Mouse (Mus musculus) heart, embryonic 14.5 days (tissue): ENCODE measurements around the gene Nrap. TPM values are rescaled to one million over a fixed set of nuclear protein-coding genes. Genes with fewer than 3 reads are reported as not detected.

Experiments used
- ATAC-seq: fragments of 200-750 bp; cut with Nextera tagmentation; 2 replicates; pipeline ENCODE4 v1.8.0; 2017; ENCODE audit warnings: low read depth, moderate TSS enrichment; ENCODE audit not compliant: insufficient number of reproducible peaks, insufficient read depth, low FRiP score
- H3K27ac ChIP-seq, 2 experiments: fragments of 200-500 bp in 1 of 2; fragments of 300-500 bp in 1 of 2; sonication (generic) in 1 of 2; replicated peaks in 1 of 2; 2 replicates each; pipeline ENCODE4 v1.5.1; 2012 to 2014; ENCODE audit warnings: low read depth in 2 of 2, low read length in 2 of 2, control low read depth in 1 of 2, mild to moderate bottlenecking in 1 of 2, mixed read lengths in 1 of 2; ENCODE audit not compliant: control insufficient read depth in 1 of 2, insufficient read depth in 1 of 2
- H3K27me3 ChIP-seq: fragments of 300-500 bp; sonication (generic); 2 replicates; pipeline ENCODE4 v1.6.1; 2014; ENCODE audit warnings: mild to moderate bottlenecking, low read length, control low read depth; ENCODE audit not compliant: control insufficient read depth, insufficient read depth
- H3K36me3 ChIP-seq: fragments of 300-500 bp; sonication (generic); 2 replicates; pipeline ENCODE4 v1.6.1; 2014; ENCODE audit warnings: mild to moderate bottlenecking, control low read depth, low read length, mixed read lengths; ENCODE audit not compliant: control insufficient read depth, insufficient read depth
- H3K4me1 ChIP-seq, 2 experiments: fragments of 200-500 bp in 1 of 2; fragments of 300-500 bp in 1 of 2; sonication (generic) in 1 of 2; 2 replicates each; pipeline ENCODE4 v1.6.1; 2012 to 2014; ENCODE audit warnings: low read length in 2 of 2, control low read depth in 1 of 2, mixed read lengths in 1 of 2; ENCODE audit not compliant: control insufficient read depth in 2 of 2, insufficient read depth in 2 of 2
- H3K4me2 ChIP-seq: fragments of 300-500 bp; sonication (generic); 2 replicates; pipeline ENCODE4 v1.6.1; 2014; ENCODE audit warnings: mild to moderate bottlenecking, low read length
- H3K4me3 ChIP-seq, 2 experiments: fragments of 200-500 bp in 1 of 2; fragments of 300-500 bp in 1 of 2; sonication (generic) in 1 of 2; 2 replicates each; pipeline ENCODE4 v1.5.1; 2012 to 2014; ENCODE audit warnings: low read length in 2 of 2, mild to moderate bottlenecking in 2 of 2, control low read depth in 1 of 2, low read depth in 1 of 2, moderate library complexity in 1 of 2; ENCODE audit not compliant: control insufficient read depth in 1 of 2, insufficient read depth in 1 of 2
- H3K9ac ChIP-seq: fragments of 300-500 bp; sonication (generic); 2 replicates; pipeline ENCODE4 v1.6.1; 2014; ENCODE audit warnings: mild to moderate bottlenecking, low read length
- H3K9me3 ChIP-seq: fragments of 300-500 bp; sonication (generic); 2 replicates; pipeline ENCODE4 v1.6.1; 2016; ENCODE audit warnings: low read length, control low read depth; ENCODE audit not compliant: control insufficient read depth
- WGBS: fragments of 180-500 bp; shearing (Covaris S2); extraction: QIAGEN DNeasy Blood & Tissue Kit; methylation state at CpG from one replicate; pipeline ENCODE4 v1.1.7; 2014; 5-methylcytosine and 5-hydroxymethylcytosine counted together
- polyA plus RNA-seq: library from polyadenylated mRNA; unstranded; fragments of >200 nt; fragmentation: Nextera tagmentation; extraction: Ambion mirVana; gene quantifications from 2 replicates; pipeline ENCODE4 v1.2.1, GENCODE M21; 2014

Nrap gene
- polyA plus RNA-seq: 35.6 and 40.3 TPM in 2 replicates

GRCm38 (mm10) chr19:56389879-56390278 is at the start of gene Nrap:
Nrap (minus strand) TSS chr19:56390037.
- 32% methylated on average over 11 of the region's 11 CpGs for WGBS

GRCm38 (mm10) chr19:56439072-56439434 is 49.2 kb upstream of the Nrap start:
- no peaks in the 10 kb centered on the region for H3K9me3 ChIP-seq
- H3K4me1 ChIP-seq: peaks cover 0 to 8% of the 10 kb centered on the region in 2 experiments; a peak in 1 of 4 replicates
- no peak overlapping the region for H3K4me2 ChIP-seq
- H3K9ac ChIP-seq: no peak overlapping the region
- no peak overlapping the region for H3K4me3 ChIP-seq
- no peaks in the 10 kb centered on the region for H3K27me3 ChIP-seq
- 51% methylated on average over 6 of the region's 6 CpGs for WGBS
- no peak for ATAC-seq
- peaks cover 58% of the 10 kb centered on the region for H3K36me3 ChIP-seq
- peak overlapping the region in 1 of 2 experiments; percentile 37; a peak in 1 of 4 replicates for H3K27ac ChIP-seq

More at GRCm38 (mm10) chr19:56389879-56390278, at the start of gene Nrap:
- no peaks in the 10 kb centered on the region for H3K27me3 ChIP-seq
- H3K4me2 ChIP-seq: peak within 1 kb of the TSS; percentile 62
- peaks cover 24% of the 10 kb centered on the region for H3K36me3 ChIP-seq
- H3K27ac ChIP-seq: peak within 1 kb of the TSS; percentile 95
- H3K4me3 ChIP-seq: peak within 1 kb of the TSS; percentile 45 to 64
- no peaks in the 10 kb centered on the region for H3K9me3 ChIP-seq
- H3K4me1 ChIP-seq: peaks cover 16 to 31% of the 10 kb centered on the region in 2 experiments
- ATAC-seq: peak; percentile 59
- H3K9ac ChIP-seq: peak within 1 kb of the TSS; percentile 88

DNA sequence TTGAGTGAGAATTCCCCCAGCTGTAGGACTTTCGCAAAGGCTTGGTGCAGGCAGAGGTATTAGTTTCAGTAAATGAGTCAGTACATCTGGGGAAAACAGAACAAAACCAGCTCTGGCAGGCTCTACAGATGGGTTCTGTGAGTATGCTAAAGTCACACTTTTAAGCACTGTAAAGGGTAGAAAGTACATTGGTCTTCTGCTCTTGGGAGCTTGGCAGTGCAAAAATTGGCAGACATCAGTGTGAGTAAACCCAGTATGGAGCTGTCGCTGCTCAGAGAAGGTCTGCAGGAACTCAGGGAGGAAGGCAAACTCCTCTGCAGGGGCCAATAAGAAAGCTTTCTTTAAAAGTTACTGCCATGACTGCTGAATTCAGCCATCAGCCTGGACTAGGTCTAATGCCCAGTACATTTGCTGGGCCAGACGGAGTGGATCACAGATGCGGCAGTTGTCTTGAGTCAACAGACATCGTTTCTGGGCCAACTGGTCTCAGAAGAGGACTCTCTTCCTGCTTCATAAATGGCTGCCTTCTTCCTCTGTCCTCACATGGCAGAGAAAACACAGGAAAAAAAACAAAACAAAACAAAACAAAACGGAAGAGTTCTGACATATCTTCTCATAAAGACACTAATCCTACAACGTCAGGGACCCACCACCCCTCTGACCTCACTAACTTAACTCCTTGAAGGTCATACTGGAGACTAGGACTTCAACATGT is 48.7 kb upstream of the Nrap start:
- Histone ChIP-seq H3K27ac (peak overlapping the region in 1 of 2 experiments; percentile 37; a peak in 1 of 4 replicates), H3K9me3 (no peaks in the 10 kb centered on the region), H3K4me3 (no peak overlapping the region), H3K9ac (no peak overlapping the region), H3K36me3 (peaks cover 63% of the 10 kb centered on the region), H3K27me3 (no peaks in the 10 kb centered on the region), H3K4me1 (peaks cover 0 to 4% of the 10 kb centered on the region in 2 experiments; a peak in 1 of 4 replicates), H3K4me2 (no peak overlapping the region)
- WGBS: 65% methylated on average over 7 of the region's 7 CpGs
- no peak for ATAC-seq

- Histone ChIP-seq H3K4me3 (no peak overlapping the region), H3K36me3 (peaks cover 64% of the 10 kb centered on the region), H3K27me3 (no peaks in the 10 kb centered on the region), H3K4me2 (no peak overlapping the region), H3K27ac (no peak overlapping the region), H3K9ac (no peak overlapping the region), H3K4me1 (peaks cover 0 to 4% of the 10 kb centered on the region in 2 experiments; a peak in 1 of 4 replicates), H3K9me3 (no peaks in the 10 kb centered on the region)
- ATAC-seq: no peak
- 79% methylated on average over 13 of the region's 13 CpGs for WGBS
Measured at GRCm38 (mm10) chr19:56436380-56436779, 46.5 kb upstream of the Nrap start.

GRCm38 (mm10) chr19:56433581-56433980 is 43.7 kb upstream of the Nrap start:
- H3K9ac ChIP-seq: no peak overlapping the region
- H3K27ac ChIP-seq: no peak overlapping the region
- ATAC-seq: no peak
- no peak overlapping the region for H3K4me2 ChIP-seq
- H3K4me3 ChIP-seq: no peak overlapping the region
- no peaks in the 10 kb centered on the region for H3K9me3 ChIP-seq
- 84% methylated on average over 7 of the region's 7 CpGs for WGBS
- H3K4me1 ChIP-seq: peaks cover 0 to 2% of the 10 kb centered on the region in 2 experiments; a peak in 1 of 4 replicates
- H3K36me3 ChIP-seq: peaks cover 49% of the 10 kb centered on the region
- H3K27me3 ChIP-seq: no peaks in the 10 kb centered on the region

- no peaks in the 10 kb centered on the region for H3K27me3 ChIP-seq
- ATAC-seq: no peak
- H3K9ac ChIP-seq: no peak overlapping the region
- H3K4me2 ChIP-seq: no peak overlapping the region
- no peak overlapping the region for H3K4me3 ChIP-seq
- no peak overlapping the region for H3K27ac ChIP-seq
- no peaks in the 10 kb centered on the region for H3K9me3 ChIP-seq
- no peaks in the 10 kb centered on the region for H3K4me1 ChIP-seq
- H3K36me3 ChIP-seq: peaks cover 48% of the 10 kb centered on the region
- 92% methylated on average over 10 of the region's 10 CpGs for WGBS
Measured at GRCm38 (mm10) chr19:56432706-56433105, 42.9 kb upstream of the Nrap start.

DNA sequence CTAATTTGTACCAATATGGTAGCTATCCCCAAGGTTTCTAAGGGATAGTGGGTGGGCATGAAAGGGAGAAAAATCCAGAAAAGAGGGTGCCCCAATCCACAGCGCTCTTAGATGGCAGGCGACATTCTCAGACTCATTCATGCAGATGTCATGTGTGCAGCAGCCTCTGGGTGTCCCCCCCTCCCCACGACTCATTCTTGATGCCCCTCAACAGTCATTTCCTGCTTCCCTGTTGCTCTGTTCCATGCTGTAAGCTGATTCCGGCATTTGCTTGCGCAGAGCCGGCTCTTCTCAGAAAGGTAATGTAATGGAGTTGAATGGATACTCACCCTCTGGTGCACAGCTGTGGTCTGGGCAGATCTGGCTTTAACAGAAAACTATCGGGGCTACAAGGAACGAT is 40.5 kb upstream of the Nrap start:
- Histone ChIP-seq H3K4me1 (peaks cover 5 to 13% of the 10 kb centered on the region in 2 experiments; a peak in 3 of 4 replicates), H3K4me3 (no peak overlapping the region), H3K36me3 (peaks cover 24% of the 10 kb centered on the region), H3K27ac (no peak overlapping the region), H3K4me2 (no peak overlapping the region), H3K9me3 (no peaks in the 10 kb centered on the region), H3K27me3 (no peaks in the 10 kb centered on the region), H3K9ac (no peak overlapping the region)
- no peak for ATAC-seq
- WGBS: 72% methylated on average over 8 of the region's 8 CpGs
